Mouse (Mus musculus) hindbrain, postnatal 0 days (tissue): ENCODE measurements at regions not wholly inside any gene's neighbourhood (a gene's known extent, or its start where the extent isn't known, plus 50 kb on each side); places are given as distances from the start of the nearest gene placed in this dataset.

ENCODE experiments used
- ATAC-seq: fragments of 200-750 bp; cut with Nextera tagmentation; 2 replicates; pipeline ENCODE4 v1.8.0; 2017; ENCODE audit warnings: mild to moderate bottlenecking, moderate TSS enrichment, moderate library complexity
- DNase-seq: peaks from one replicate; pipeline ENCODE4 v3.0.0-alpha.2; 2015; ENCODE audit warnings: low spot score
- H3K27ac ChIP-seq: fragments of 300-500 bp; sonication (generic); 2 replicates; pipeline ENCODE4 v1.5.1; 2014; ENCODE audit warnings: mild to moderate bottlenecking
- H3K27me3 ChIP-seq: fragments of 300-500 bp; sonication (generic); 2 replicates; pipeline ENCODE4 v1.6.1; 2014; ENCODE audit warnings: low read length, mixed read lengths; ENCODE audit not compliant: insufficient read depth
- H3K36me3 ChIP-seq: fragments of 300-500 bp; sonication (generic); 2 replicates; pipeline ENCODE4 v1.6.1; 2014; ENCODE audit warnings: low read length, mixed read lengths; ENCODE audit not compliant: insufficient read depth
- H3K4me1 ChIP-seq: fragments of 300-500 bp; sonication (generic); 2 replicates; pipeline ENCODE4 v1.6.1; 2014; ENCODE audit warnings: antibody characterized with exemption, low read length, mixed read lengths; ENCODE audit not compliant: insufficient read depth
- H3K4me2 ChIP-seq: fragments of 300-500 bp; sonication (generic); 2 replicates; pipeline ENCODE4 v1.6.1; 2014; ENCODE audit warnings: low read depth, mild to moderate bottlenecking, low read length, moderate library complexity, mixed read lengths
- H3K4me3 ChIP-seq: fragments of 300-500 bp; sonication (generic); 2 replicates; pipeline ENCODE4 v1.5.1; 2014; ENCODE audit warnings: low read length
- H3K9ac ChIP-seq: fragments of 300-500 bp; sonication (generic); replicated peaks from 2 replicates; pipeline ENCODE4 v1.6.1; 2014; ENCODE audit warnings: mild to moderate bottlenecking, low read length, moderate library complexity, mixed read lengths
- H3K9me3 ChIP-seq: fragments of 300-500 bp; sonication (generic); 2 replicates; pipeline ENCODE4 v1.6.1; 2016; ENCODE audit warnings: low read length, mixed read lengths
- CTCF ChIP-seq: IDR thresholded peaks from 2 replicates; pipeline ENCODE4 v1.5.1; 2016; ENCODE audit warnings: antibody characterized with exemption, control low read depth, low read depth
- WGBS: fragments of 180-500 bp; shearing (Covaris S2); extraction: QIAGEN DNeasy Blood & Tissue Kit; methylation state at CpG from one replicate; pipeline ENCODE4 v1.1.7; 2014; 5-methylcytosine and 5-hydroxymethylcytosine counted together

- Histone ChIP-seq H3K4me3 (no peak overlapping the region), H3K4me2 (no peak overlapping the region), H3K9ac (no peak overlapping the region), H3K4me1 (no peaks in the 10 kb centered on the region), H3K36me3 (no peaks in the 10 kb centered on the region), H3K27ac (no peak overlapping the region), H3K27me3 (no peaks in the 10 kb centered on the region), H3K9me3 (no peaks in the 10 kb centered on the region)
- ATAC-seq (no peak), DNase-seq (no peak)
- 41% methylated on average over 7 of the region's 7 CpGs for WGBS
- TF ChIP-seq CTCF, result no peak
These were observed 187.4 kb downstream of the Btg1 start for GRCm38 (mm10) chr10:96804030-96804784.

DNA sequence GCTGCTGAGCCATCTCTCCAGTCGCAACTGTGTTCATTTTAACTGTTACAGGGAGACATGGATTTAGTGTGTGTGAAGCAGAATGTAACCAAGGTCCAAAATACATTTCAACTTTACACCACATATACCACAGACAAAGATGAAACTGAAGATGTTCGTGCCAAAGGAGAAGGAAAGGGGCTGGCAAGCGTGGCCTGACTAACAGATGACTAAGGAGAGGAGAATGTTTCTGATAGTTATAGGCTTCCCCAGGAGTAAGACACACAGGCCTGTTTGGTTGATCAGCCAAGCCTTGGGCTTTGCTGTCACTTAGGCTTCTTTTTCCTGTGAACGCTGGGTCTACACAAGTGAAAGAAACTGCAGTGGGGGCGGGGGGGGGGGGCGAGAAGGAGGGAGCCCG is 189.8 kb downstream of the Btg1 start:
- no peak overlapping the region for H3K4me2 ChIP-seq
- H3K4me3 ChIP-seq, result no peak overlapping the region
- WGBS, result 62% methylated on average over 6 of the region's 7 CpGs
- H3K27me3 ChIP-seq, result no peaks in the 10 kb centered on the region
- ATAC-seq (no peak), DNase-seq (no peak)
- H3K4me1 ChIP-seq, result no peaks in the 10 kb centered on the region
- H3K9ac ChIP-seq, result no peak overlapping the region
- no peak overlapping the region for H3K27ac ChIP-seq
- no peaks in the 10 kb centered on the region for H3K36me3 ChIP-seq
- no peak for TF ChIP-seq CTCF
- H3K9me3 ChIP-seq, result no peaks in the 10 kb centered on the region

DNA sequence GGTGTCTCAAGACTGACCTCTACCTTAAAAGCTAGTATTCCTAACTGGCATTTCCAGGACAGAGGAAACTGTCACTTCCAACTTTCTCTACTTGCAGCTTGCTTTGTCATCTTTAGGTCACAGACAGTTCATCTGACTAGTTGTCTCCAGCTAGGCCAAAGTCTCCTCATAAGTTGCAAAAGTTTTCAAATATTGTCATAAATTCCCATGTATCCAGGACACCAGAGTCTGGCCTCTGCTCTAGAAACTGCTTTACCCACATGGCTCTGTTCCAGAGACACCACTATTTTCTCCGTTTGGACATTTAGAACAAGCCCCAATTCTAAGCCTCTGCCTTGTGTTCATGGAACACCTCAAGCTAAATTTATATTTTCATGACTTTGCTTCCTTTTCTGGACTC is 205.0 kb downstream of the Btg1 start:
- Histone ChIP-seq H3K27ac (no peak overlapping the region), H3K4me3 (no peak overlapping the region), H3K9me3 (no peaks in the 10 kb centered on the region), H3K4me2 (no peak overlapping the region), H3K27me3 (no peaks in the 10 kb centered on the region), H3K4me1 (no peaks in the 10 kb centered on the region), H3K36me3 (no peaks in the 10 kb centered on the region), H3K9ac (no peak overlapping the region)
- no peak for TF ChIP-seq CTCF
- DNase-seq (no peak), ATAC-seq (no peak)
- WGBS, result 67% methylated on average over 1 of the region's 1 CpGs

GRCm38 (mm10) chr10:96822344-96823335 is 205.8 kb downstream of the Btg1 start:
- no peak for TF ChIP-seq CTCF
- WGBS, result 75% methylated on average over 7 of the region's 7 CpGs
- no peak for ATAC-seq
- Histone ChIP-seq H3K36me3 (no peaks in the 10 kb centered on the region), H3K4me1 (no peaks in the 10 kb centered on the region), H3K27ac (no peak overlapping the region), H3K9me3 (no peaks in the 10 kb centered on the region), H3K4me2 (no peak overlapping the region), H3K4me3 (no peak overlapping the region), H3K9ac (no peak overlapping the region), H3K27me3 (no peaks in the 10 kb centered on the region)
- DNase-seq, result no peak

DNA sequence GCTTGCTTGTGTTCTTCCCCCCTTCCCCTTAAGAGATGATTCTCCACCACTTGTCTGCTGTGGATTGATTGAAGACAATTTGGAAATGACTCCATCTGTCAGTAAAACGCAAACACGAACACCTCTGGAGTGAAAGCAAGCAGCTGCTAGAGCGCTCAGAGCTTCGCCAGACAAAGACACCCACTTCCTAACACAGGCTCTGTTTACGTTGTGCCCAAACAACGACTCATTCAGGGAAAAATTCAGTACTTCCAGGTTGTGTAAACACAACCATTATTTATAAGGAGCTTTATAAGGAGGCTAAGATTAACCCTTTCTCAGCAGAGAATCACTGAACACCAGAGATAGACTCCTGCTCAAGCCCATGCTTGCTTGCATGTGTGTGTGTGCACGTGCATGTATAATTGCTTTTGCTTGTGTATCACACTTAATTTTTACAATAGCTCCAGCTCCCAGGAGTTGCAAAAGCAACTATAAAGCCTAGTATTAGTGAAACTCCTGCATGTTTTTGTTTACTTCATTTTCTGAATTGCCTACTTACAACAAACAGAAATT is 209.5 kb downstream of the Btg1 start:
- Histone ChIP-seq H3K27ac (no peak overlapping the region), H3K4me1 (no peaks in the 10 kb centered on the region), H3K4me3 (no peak overlapping the region), H3K4me2 (peak overlapping the region; percentile 43), H3K36me3 (no peaks in the 10 kb centered on the region), H3K9me3 (no peaks in the 10 kb centered on the region), H3K27me3 (no peaks in the 10 kb centered on the region), H3K9ac (peak overlapping the region; percentile 15; the same call in 1 of the 2 replicates)
- ATAC-seq (no peak), DNase-seq (peak; percentile 12)
- 30% methylated on average over 7 of the region's 7 CpGs for WGBS
- TF ChIP-seq CTCF, result no peak

- Histone ChIP-seq H3K4me1 (no peaks in the 10 kb centered on the region), H3K9me3 (no peaks in the 10 kb centered on the region), H3K4me3 (no peak overlapping the region), H3K4me2 (no peak overlapping the region), H3K9ac (no peak overlapping the region), H3K27me3 (no peaks in the 10 kb centered on the region), H3K36me3 (no peaks in the 10 kb centered on the region), H3K27ac (no peak overlapping the region)
- no peak for TF ChIP-seq CTCF
- ATAC-seq, result no peak
- 81% methylated on average over 5 of the region's 5 CpGs for WGBS
- no peak for DNase-seq
These were observed 211.2 kb downstream of the Btg1 start for GRCm38 (mm10) chr10:96827971-96828370.
